Mouse (Mus musculus) megakaryocyte-erythroid progenitor cell, adult 5 weeks (primary cell): ENCODE results near the gene Fgf2. TPM values are rescaled to one million over a fixed set of nuclear protein-coding genes. Genes with fewer than 3 reads are reported as not detected.

Experiments used
- polyA plus RNA-seq: library from polyadenylated mRNA; stranded (reverse); fragments of >175 nt; gene quantifications from 2 replicates; pipeline ENCODE4 v1.2.3, GENCODE M21; 2012

Fgf2 gene
- polyA plus RNA-seq: 0.11 and 0.34 TPM in 2 replicates

GRCm38 (mm10) chr3:37348221-37349165, at the start of gene Fgf2:
Gene Fgf2, plus strand, starts transcription at chr3:37348346.

DNA sequence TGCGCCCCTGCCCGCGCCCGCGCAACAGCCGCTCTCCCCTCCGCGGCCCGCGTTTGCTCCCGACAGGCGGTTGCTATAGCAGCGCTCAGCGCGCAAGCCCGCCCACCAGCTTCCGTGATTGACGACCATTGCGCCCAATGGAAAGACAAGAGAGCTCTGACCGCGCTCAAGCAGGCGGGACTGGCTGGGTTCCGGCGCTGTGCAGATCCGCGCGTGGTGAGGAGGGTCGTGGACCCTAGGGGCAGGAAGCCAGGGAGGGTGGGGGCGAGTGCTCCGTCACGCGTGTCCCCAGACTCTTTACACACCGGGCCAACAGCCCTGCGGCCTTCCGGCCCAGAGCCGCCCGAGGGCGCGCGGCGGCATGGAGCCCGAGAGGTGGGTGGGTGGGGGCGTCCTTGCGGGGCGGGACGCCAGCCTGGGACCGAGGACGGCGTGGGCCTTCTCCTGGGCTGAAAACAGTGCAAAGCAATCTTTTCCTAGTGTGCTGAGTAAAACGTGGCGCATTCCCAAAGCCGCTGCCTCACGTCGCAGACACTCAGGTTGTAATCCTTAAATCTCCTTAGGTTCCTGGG, 35.7 kb upstream of the Fgf2 start, which contains the start of the genes Bbs12 and Cetn4:
Bbs12 (plus strand) TSS at position 185 of the 572 bp plus-strand sequence.
Cetn4 (minus strand) TSS at position 339 of the 572 bp plus-strand sequence.

DNA sequence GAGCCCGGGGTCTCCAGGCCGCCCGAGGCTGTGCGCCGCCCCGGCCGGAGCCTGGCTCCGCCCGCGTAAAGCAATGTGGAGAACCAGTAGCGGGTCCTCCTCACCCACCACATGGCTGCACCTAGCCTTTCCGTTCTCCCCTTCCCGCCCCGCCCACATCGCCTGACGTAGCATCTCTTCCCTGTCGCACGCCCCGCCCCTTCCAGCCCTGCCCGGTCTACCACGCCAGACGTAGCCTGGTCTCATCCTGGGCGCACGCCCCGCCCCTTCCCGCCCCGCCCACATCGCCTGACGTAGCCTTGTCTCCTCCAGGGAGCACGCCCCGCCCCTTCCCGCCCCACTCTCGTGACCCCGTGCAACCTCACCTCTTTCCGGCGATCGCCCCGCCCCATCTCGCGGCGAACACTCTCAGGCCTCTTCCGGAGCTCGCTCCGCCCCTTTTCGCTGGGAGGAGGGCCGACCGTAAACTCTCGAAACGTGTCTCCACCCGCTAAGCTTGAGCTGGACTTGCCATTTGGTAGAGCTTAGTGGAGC, 71.4 kb downstream of the Fgf2 start, which contains the start of gene Spata5:
Spata5 (plus strand) TSS at position 439 of the 534 bp plus-strand sequence.

GRCm38 (mm10) chr3:37420072-37420471, 71.9 kb downstream of the Fgf2 start, which contains the start of gene Nudt6:
Gene Nudt6, minus strand, starts transcription at chr3:37420211.

Other genes with a start within 250 kb of the Fgf2 start
- gene Il2, start 222.4 kb upstream of the Fgf2 start, polyA plus RNA-seq: not detected in 2 replicates
- not detected in 2 replicates for gene Il21, start 115.7 kb upstream of the Fgf2 start, polyA plus RNA-seq
- 0.06 and 0.14 TPM in 2 replicates for gene Bbs12, start 35.8 kb upstream of the Fgf2 start, polyA plus RNA-seq
- gene Cetn4, start 35.6 kb upstream of the Fgf2 start, polyA plus RNA-seq: 1.7 and 2.2 TPM in 2 replicates
- gene Spata5, start 71.5 kb downstream of the Fgf2 start, polyA plus RNA-seq: 8.2 and 8.8 TPM in 2 replicates
- 20.3 and 21.2 TPM in 2 replicates for gene Nudt6, start 71.9 kb downstream of the Fgf2 start, polyA plus RNA-seq